Mouse (Mus musculus) heart, postnatal 0 days (tissue): Measurements from ENCODE around the gene Gpd2.

Source experiments
- CTCF ChIP-seq: IDR thresholded peaks from 2 replicates; pipeline ENCODE4 v1.5.1; 2016; ENCODE audit warnings: antibody characterized with exemption, control low read depth, low read depth
- EP300 ChIP-seq: IDR thresholded peaks from 2 replicates; pipeline ENCODE4 v1.6.1; 2016; ENCODE audit warnings: antibody characterized with exemption, low read depth

GRCm38 (mm10) chr2:57411551-57411950 is 174.1 kb downstream of the Gpd2 start:
- TF ChIP-seq CTCF (no peak), EP300 (no peak)
